Mouse (Mus musculus) liver, adult 10 weeks (tissue): ENCODE results near the gene Asmt. TPM values are rescaled to one million over a fixed set of nuclear protein-coding genes. Genes with fewer than 3 reads are reported as not detected.

Experiments used
- polyA plus RNA-seq: library from polyadenylated mRNA; stranded (reverse); fragments of 350-450 nt; fragmentation: Illumina TruSeq; extraction: RNeasy Lipid Tissue Mini Kit (QIAGEN cat#74804); gene quantifications from one replicate; pipeline ENCODE4 v1.2.3, GENCODE M21; 2014; ENCODE audit warnings: low read depth, low replicate concordance

Asmt gene
- polyA plus RNA-seq: not detected

GRCm38 (mm10) chrX:170672594-170673092 lies at the start of gene Asmt:
Asmt (plus strand) TSS chrX:170672644.

